In genomic region chr7:141335044-141335579, GRCm38 (mm10) we compare ENCODE assay signal across 18 mouse cellular contexts. TPM values are rescaled to one million over a fixed set of nuclear protein-coding genes. Genes with fewer than 3 reads are reported as not detected.
DNase-seq lines count a peak whose midpoint lies in the region; ATAC-seq and TF ChIP-seq lines count a peak whose summit lies in the region.
"Had no signal": no experiment of that assay in that cellular context is flagged by ENCODE, and none has a peak within 500 bp of the region (broad histone marks: within the 10 kb centered on the region; RNA-seq: fewer than 3 reads in every experiment).

No protein-coding gene starts in this region.

- H3K4me3 ChIP-seq in cerebellum, adult 2 months (replicated peaks; ENCODE audit: insufficient read depth, low read depth, low read length): no peak overlapping the region
- H3K4me3 ChIP-seq: hindbrain, embryonic 12.5 days; midbrain, embryonic 15.5 days had no signal

- H3K27ac ChIP-seq in cerebellum, adult 2 months (ENCODE audit: insufficient read depth, low read length): peak overlapping the region; percentile 68
- H3K27ac ChIP-seq: hindbrain, embryonic 12.5 days; midbrain, embryonic 15.5 days had no signal

- no peak for DNase-seq in frontal cortex, adult 2 months (ENCODE audit: extremely low spot score in 1 of 2, low spot score in 1 of 2)
- peak; percentile 26 for DNase-seq in left cerebral cortex, postnatal 4 days
- DNase-seq in left cerebral cortex, postnatal 10 days (ENCODE audit: extremely low spot score in 1 of 2, low spot score in 2 of 2): no peak
- peak; percentile 50 to 55 for DNase-seq in cerebellum, adult 2 months
- peak; percentile 61 to 63 for DNase-seq in cerebellum, postnatal 10 days
- DNase-seq in testis, postnatal 10 days (ENCODE audit: low spot score): no peak
- DNase-seq: gastrocnemius, postnatal 36 days; heart, postnatal 10 days; lung, postnatal 14 days; right cerebral cortex, postnatal 4 days had no signal

- ATAC-seq in frontal cortex, adult (ENCODE audit: low TSS enrichment): 0 out of 2 replicates have a peak, but pooled peaks have one; percentile 14
- ATAC-seq: inflammation-experienced regulatory T-cells, adult 6 months; midbrain, embryonic 15.5 days had no signal

- H3K27me3 ChIP-seq in cerebellum, adult 2 months (ENCODE audit: control insufficient read depth, insufficient read depth, low read length): no peaks in the 10 kb centered on the region

- no peak for TF ChIP-seq CTCF in cerebellum, adult 2 months (IDR thresholded peaks at IDR 0.05; ENCODE audit: borderline replicate concordance, insufficient read depth, low read depth, low read length)

- peaks cover 19% of the 10 kb centered on the region for H3K4me1 ChIP-seq in cerebellum, adult 2 months (ENCODE audit: control insufficient read depth, insufficient read depth, low read length)

- 17% methylated on average over 2 of the region's 2 CpGs for WGBS in cerebellum, adult 2 months

- TF ChIP-seq POLR2A in cerebellum, adult 2 months (IDR thresholded peaks at IDR 0.05; ENCODE audit: borderline replicate concordance, insufficient read depth, low read length): no peak

- intact Hi-C loops in left cerebral cortex, postnatal 4 days (cut with DNase I): no loop called here
- intact Hi-C loops in left cerebral cortex, postnatal 10 days (cut with DNase I): no loop called here

RNA-seq across cellular contexts. Expression of gene Eps8l2, which starts 3.6 kb away (rescaled TPM):
- polyA plus RNA-seq in frontal cortex, adult 2 months (2012; rRNA removed): 4.4 and 5.5 TPM in 2 replicates
- under 1 TPM; 0.86 to 0.97 TPM for total RNA-seq in left cerebral cortex, postnatal 4 days (2021)
- 1 to 10 TPM; 1.1 to 1.4 TPM for total RNA-seq in left cerebral cortex, postnatal 10 days (2021)
- 77.3 and 90.4 TPM in 2 replicates for polyA plus RNA-seq in cerebellum, adult 2 months (2012; rRNA removed)
- total RNA-seq: megakaryocyte, adult 5-6 weeks had no signal
- polyA plus RNA-seq: inflammation-experienced regulatory T-cells, adult 6 months had no signal

RNA-seq across cellular contexts. Expression of gene Tmem80, which starts 7.6 kb away (rescaled TPM):
- polyA plus RNA-seq in frontal cortex, adult 2 months (2012; rRNA removed): 60.4 and 64.8 TPM in 2 replicates
- 10 to 100 TPM; 21.1 to 21.9 TPM for total RNA-seq in left cerebral cortex, postnatal 4 days (2021)
- 10 to 100 TPM; 21.6 to 23.5 TPM for total RNA-seq in left cerebral cortex, postnatal 10 days (2021)
- 66.7 and 68.3 TPM in 2 replicates for polyA plus RNA-seq in cerebellum, adult 2 months (2012; rRNA removed)

RNA-seq across cellular contexts. Expression of gene Deaf1, which starts 7.6 kb away (rescaled TPM):
- 43.0 and 43.8 TPM in 2 replicates for polyA plus RNA-seq in frontal cortex, adult 2 months (2012; rRNA removed)
- total RNA-seq in left cerebral cortex, postnatal 4 days (2021): 100 to 1,000 TPM; 246 to 267 TPM
- 100 to 1,000 TPM; 258 to 269 TPM for total RNA-seq in left cerebral cortex, postnatal 10 days (2021)
- polyA plus RNA-seq in cerebellum, adult 2 months (2012; rRNA removed): 47.5 and 49.3 TPM in 2 replicates

RNA-seq across cellular contexts. Expression of gene Drd4, which starts 43.3 kb away (rescaled TPM):
- polyA plus RNA-seq in frontal cortex, adult 2 months (2012; rRNA removed): 0.44 and 0.48 TPM in 2 replicates
- under 1 TPM; 0.48 to 0.54 TPM for total RNA-seq in left cerebral cortex, postnatal 4 days (2021)
- total RNA-seq in left cerebral cortex, postnatal 10 days (2021): under 1 TPM; 0.15 to 0.36 TPM
- 0.49 and 0.76 TPM in 2 replicates for polyA plus RNA-seq in cerebellum, adult 2 months (2012; rRNA removed)
- total RNA-seq: gastrocnemius, postnatal 36 days; heart, postnatal 10 days; megakaryocyte, adult 5-6 weeks had no signal
- polyA plus RNA-seq: inflammation-experienced regulatory T-cells, adult 6 months; liver, embryonic 16.5 days had no signal

RNA-seq across cellular contexts. Expression of gene Sct, which starts 56.2 kb away (rescaled TPM):
- 12.4 and 29.9 TPM in 2 replicates for polyA plus RNA-seq in frontal cortex, adult 2 months (2012; rRNA removed)
- total RNA-seq in left cerebral cortex, postnatal 4 days (2021): under 1 TPM; 0.62 to 0.86 TPM
- not detected for total RNA-seq in left cerebral cortex, postnatal 10 days (2021)
- 0.70 and 1.0 TPM in 2 replicates for polyA plus RNA-seq in cerebellum, adult 2 months (2012; rRNA removed)
- total RNA-seq: adrenal gland, adult 18-20 months; gastrocnemius, postnatal 36 days; left cerebral cortex, postnatal 14 days; megakaryocyte, adult 5-6 weeks had no signal
- polyA plus RNA-seq: inflammation-experienced regulatory T-cells, adult 6 months had no signal

Comparison
In these comparisons a context has a peak if more than half of its experiments do, and no peak if none do; other contexts are left out.
1. DNase-seq: peak in left cerebral cortex, postnatal 4 days (single experiment), cerebellum, adult 2 months (2 of 2) and cerebellum, postnatal 10 days (2 of 2); none in frontal cortex, adult 2 months (0 of 2), left cerebral cortex, postnatal 10 days (0 of 2) and testis, postnatal 10 days (single experiment).